Mouse (Mus musculus) duodenum, adult 2 months (tissue): ENCODE measurements around the gene Rph3a. TPM values are rescaled to one million over a fixed set of nuclear protein-coding genes. Genes with fewer than 3 reads are reported as not detected.

Source experiments
- polyA plus RNA-seq: library from polyadenylated mRNA; depleted of rRNA; stranded (reverse); fragments of >200 nt; gene quantifications from 2 replicates; pipeline ENCODE4 v1.2.3, GENCODE M21; 2012; ENCODE audit warnings: low replicate concordance; rRNA removed

Gene Rph3a
- 0.15 and 0.37 TPM in 2 replicates for polyA plus RNA-seq

GRCm38 (mm10) chr5:121009811-121010569, at the start of gene Rph3a:
TSS of gene Rph3a (minus strand) at chr5:121010092.

GRCm38 (mm10) chr5:120914204-120914603, 95.7 kb downstream of the Rph3a start, which contains the start of gene Oas1d:
TSS of gene Oas1d (plus strand) at chr5:120914536.

GRCm38 (mm10) chr5:120906791-120907733, 102.8 kb downstream of the Rph3a start, which contains the start of gene Oas1a:
TSS of gene Oas1a (minus strand) at chr5:120907521.

Other genes starting within 250 kb of the Rph3a start
- gene Oas3, start 232.4 kb downstream of the Rph3a start, polyA plus RNA-seq = 3.4 and 73.2 TPM in 2 replicates
- gene Oas1e, start 214.6 kb downstream of the Rph3a start, polyA plus RNA-seq = 2.2 TPM in 1 of 2 replicates, not detected in the other
- 1.3 and 3.9 TPM in 2 replicates for gene Oas1c, start 197.6 kb downstream of the Rph3a start, polyA plus RNA-seq
- gene Oas1f, start 162.7 kb downstream of the Rph3a start, polyA plus RNA-seq = 0.08 TPM in 1 of 2 replicates, not detected in the other
- not detected in 2 replicates for gene Oas1h, start 148.7 kb downstream of the Rph3a start, polyA plus RNA-seq
- gene Oas1g, start 122.5 kb downstream of the Rph3a start, polyA plus RNA-seq = 5.4 and 36.4 TPM in 2 replicates
- 13.5 and 52.3 TPM in 2 replicates for gene Oas1a, start 102.6 kb downstream of the Rph3a start, polyA plus RNA-seq
- 0.11 and 0.32 TPM in 2 replicates for gene Oas1d, start 95.6 kb downstream of the Rph3a start, polyA plus RNA-seq
- 9.5 and 10.6 TPM in 2 replicates for gene Ptpn11, start 181.3 kb upstream of the Rph3a start, polyA plus RNA-seq
- 109 and 131 TPM in 2 replicates for gene Rpl6, start 194.4 kb upstream of the Rph3a start, polyA plus RNA-seq
- gene Hectd4, start 210.1 kb upstream of the Rph3a start, polyA plus RNA-seq = 14.4 and 14.7 TPM in 2 replicates